Mouse (Mus musculus) MEL (cell line): ENCODE measurements around the gene Dbn1. TPM values are rescaled to one million over a fixed set of nuclear protein-coding genes. Genes with fewer than 3 reads are reported as not detected.

ENCODE experiments used
- DNase-seq: peaks from one replicate; pipeline ENCODE4 v3.0.0; 2011; ENCODE audit warnings: low read depth, low spot score
- H3K27ac ChIP-seq: 2 replicates; pipeline ENCODE4 v1.5.1; 2012; ENCODE audit warnings: low read depth, mild to moderate bottlenecking, control low read depth, low read length, moderate library complexity; ENCODE audit not compliant: control insufficient read depth
- H3K27me3 ChIP-seq, 2 experiments: fragments of 150-350 bp in 1 of 2; sonication (generic) in 1 of 2; 2 replicates each; pipeline ENCODE4 v1.6.1; 2012; ENCODE audit warnings: low read length in 2 of 2, mild to moderate bottlenecking in 2 of 2, improper control_type of control experiment in 1 of 2, moderate library complexity in 1 of 2; ENCODE audit not compliant: insufficient read depth in 2 of 2, control insufficient read depth in 1 of 2
- H3K36me3 ChIP-seq, 2 experiments: 2 replicates each; pipeline ENCODE4 v1.6.1; 2012 to 2014; ENCODE audit warnings: low read length in 2 of 2, improper control_type of control experiment in 1 of 2, inconsistent platforms in 1 of 2, mild to moderate bottlenecking in 1 of 2; ENCODE audit not compliant: insufficient read depth in 2 of 2, control insufficient read depth in 1 of 2
- H3K4me1 ChIP-seq, 2 experiments: fragments of 150-350 bp in 1 of 2; sonication (generic) in 1 of 2; 2 replicates each; pipeline ENCODE4 v1.6.1; 2012; ENCODE audit warnings: low read length in 2 of 2, improper control_type of control experiment in 1 of 2, mild to moderate bottlenecking in 1 of 2; ENCODE audit not compliant: insufficient read depth in 2 of 2, control insufficient read depth in 1 of 2
- H3K4me3 ChIP-seq, 2 experiments: fragments of 150-350 bp in 1 of 2; sonication (generic) in 1 of 2; 2 replicates each; pipeline ENCODE4 v1.5.1; 2012; ENCODE audit warnings: low read depth in 2 of 2, low read length in 2 of 2, mild to moderate bottlenecking in 2 of 2, moderate library complexity in 2 of 2, control low read depth in 1 of 2, improper control_type of control experiment in 1 of 2; ENCODE audit not compliant: control insufficient read depth in 1 of 2, insufficient read depth in 1 of 2
- H3K79me2 ChIP-seq: 2 replicates; pipeline ENCODE4 v1.6.1; 2012; ENCODE audit warnings: mild to moderate bottlenecking, low read length, moderate library complexity; ENCODE audit not compliant: control insufficient read depth, poor library complexity, insufficient read depth
- H3K9ac ChIP-seq: 2 replicates; pipeline ENCODE4 v1.6.1; 2012; ENCODE audit warnings: low read depth, mild to moderate bottlenecking, control low read depth, low read length, moderate library complexity; ENCODE audit not compliant: control insufficient read depth, poor library complexity, severe bottlenecking
- H3K9me3 ChIP-seq: fragments of 150-350 bp; sonication (generic); replicated peaks from 2 replicates; pipeline ENCODE4 v1.6.1; 2012; ENCODE audit warnings: mild to moderate bottlenecking, low read length, improper control_type of control experiment, moderate library complexity; ENCODE audit not compliant: insufficient read depth
- BHLHE40 ChIP-seq: IDR thresholded peaks from 2 replicates; pipeline ENCODE4 v1.6.1; 2012; ENCODE audit warnings: low read depth, mild to moderate bottlenecking, inconsistent platforms, low read length, improper control_type of control experiment, borderline replicate concordance
- CHD1 ChIP-seq: IDR thresholded peaks from 2 replicates; pipeline ENCODE4 v1.6.1; 2012; ENCODE audit warnings: low read depth, mild to moderate bottlenecking, inconsistent platforms, low read length, improper control_type of control experiment
- CTCF ChIP-seq, 3 experiments: IDR thresholded peaks in 2 of 3; conservative IDR thresholded peaks in 1 of 3; 2 replicates each; pipeline ENCODE4 v1.5.1; 2011 to 2012; ENCODE audit warnings: low read length in 3 of 3, low read depth in 2 of 3, mild to moderate bottlenecking in 2 of 3, improper control_type of control experiment in 1 of 3, inconsistent platforms in 1 of 3, mixed read lengths in 1 of 3, moderate library complexity in 1 of 3; ENCODE audit not compliant: control insufficient read depth in 1 of 3, insufficient read depth in 1 of 3, poor library complexity in 1 of 3, severe bottlenecking in 1 of 3
- ELF1 ChIP-seq: IDR thresholded peaks from 2 replicates; pipeline ENCODE4 v1.6.1; 2014; ENCODE audit warnings: low read depth, mild to moderate bottlenecking, inconsistent platforms, low read length, improper control_type of control experiment, moderate library complexity
- EP300 ChIP-seq, 2 experiments: IDR thresholded peaks; 2 replicates each; pipeline ENCODE4 v1.6.1; 2011; ENCODE audit warnings: improper control_type of control experiment in 2 of 2, low read length in 2 of 2, low read depth in 1 of 2, mild to moderate bottlenecking in 1 of 2
- ETS1 ChIP-seq: IDR thresholded peaks from 2 replicates; pipeline ENCODE4 v1.6.1; 2012; ENCODE audit warnings: low read depth, mild to moderate bottlenecking, inconsistent platforms, low read length, improper control_type of control experiment, moderate library complexity
- GATA1 ChIP-seq: IDR thresholded peaks from 2 replicates; pipeline ENCODE4 v1.6.1; 2011; ENCODE audit warnings: low read depth, low read length, improper control_type of control experiment
- KAT2A ChIP-seq: conservative IDR thresholded peaks from 2 replicates; pipeline ENCODE4 v1.6.1; 2012; ENCODE audit warnings: low read depth, low read length, improper control_type of control experiment, inconsistent platforms
- MAZ ChIP-seq: IDR thresholded peaks from 2 replicates; pipeline ENCODE4 v1.6.1; 2012; ENCODE audit warnings: low read depth, mild to moderate bottlenecking, inconsistent platforms, low read length, improper control_type of control experiment
- MEF2A ChIP-seq: IDR thresholded peaks from 2 replicates; pipeline ENCODE4 v1.6.1; 2014; ENCODE audit warnings: low read depth, mild to moderate bottlenecking, inconsistent platforms, low read length, improper control_type of control experiment; ENCODE audit not compliant: poor library complexity, insufficient replicate concordance, severe bottlenecking; ENCODE audit errors: extremely low read depth
- NELFE ChIP-seq: IDR thresholded peaks from 2 replicates; pipeline ENCODE4 v1.6.1; 2011; ENCODE audit warnings: low read depth, low read length, improper control_type of control experiment
- RCOR1 ChIP-seq: IDR thresholded peaks from 2 replicates; pipeline ENCODE4 v1.6.1; 2012; ENCODE audit warnings: low read depth, mild to moderate bottlenecking, inconsistent platforms, low read length, improper control_type of control experiment
- SIN3A ChIP-seq: IDR thresholded peaks from 2 replicates; pipeline ENCODE4 v1.6.1; 2012; ENCODE audit warnings: low read length, improper control_type of control experiment, inconsistent platforms
- SMC3 ChIP-seq: IDR thresholded peaks from 2 replicates; pipeline ENCODE4 v1.6.1; 2011; ENCODE audit warnings: low read depth, low read length, improper control_type of control experiment
- TBP ChIP-seq: IDR thresholded peaks from 2 replicates; pipeline ENCODE4 v1.8.0; 2011; ENCODE audit warnings: low read depth, low read length, improper control_type of control experiment
- USF1 ChIP-seq: IDR thresholded peaks from 2 replicates; pipeline ENCODE4 v1.6.1; 2014; ENCODE audit warnings: low read depth, mild to moderate bottlenecking, inconsistent platforms, low read length, improper control_type of control experiment, moderate library complexity
- ZC3H11A ChIP-seq: IDR thresholded peaks from 2 replicates; pipeline ENCODE4 v1.6.1; 2012; ENCODE audit warnings: low read depth, mild to moderate bottlenecking, inconsistent platforms, low read length, improper control_type of control experiment
- ZMIZ1 ChIP-seq: IDR thresholded peaks from 2 replicates; pipeline ENCODE4 v1.6.1; 2012; ENCODE audit warnings: low read depth, mild to moderate bottlenecking, inconsistent platforms, low read length, improper control_type of control experiment, moderate library complexity
- polyA plus RNA-seq, 2 experiments: library from polyadenylated mRNA; stranded (reverse) in 1 of 2; unstranded in 1 of 2; fragments of >175 nt in 1 of 2; fragments of >200 nt in 1 of 2; gene quantifications; 2 replicates each; pipeline versions ENCODE4 v1.2.1 to v1.2.4; 2012; ENCODE audit warnings: low replicate concordance in 2 of 2, low read depth in 1 of 2; ENCODE audit not compliant: insufficient read length in 2 of 2, insufficient read depth in 1 of 2, missing spikeins in 1 of 2
- total RNA-seq: library from RNA; depleted of rRNA; stranded (reverse); fragments of 300-350 nt; gene quantifications from 2 replicates; pipeline ENCODE4 v1.2.3, GENCODE M21; 2012

Dbn1 gene
- total and polyA plus RNA-seq, 3 experiments = 0.04 to 0.53 TPM; not detected in 1

DNA sequence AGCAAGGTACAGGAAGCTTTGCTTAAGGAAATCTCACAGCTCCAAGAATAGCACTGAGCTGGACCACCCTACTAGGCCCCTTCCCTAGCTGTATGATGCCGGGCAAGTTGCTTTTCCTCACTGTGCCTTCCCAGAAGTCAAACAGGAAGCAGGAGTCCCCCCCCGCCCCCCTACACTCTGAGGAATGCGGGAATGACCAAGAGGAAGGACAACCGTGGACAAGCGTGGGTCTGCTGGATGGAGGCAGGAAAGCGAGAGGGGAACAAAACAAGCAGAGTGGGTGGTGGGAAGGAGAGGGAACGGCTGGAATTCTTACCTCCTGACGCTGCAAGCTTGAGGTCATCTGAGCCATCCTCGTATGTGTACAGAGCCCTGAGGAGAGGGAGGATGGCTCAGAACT is 4.8 kb downstream of the Dbn1 start:
- H3K4me1 ChIP-seq = peaks cover 5 to 17% of the 10 kb centered on the region in 2 experiments; a peak in 3 of 4 replicates
- no peak overlapping the region for H3K27ac ChIP-seq
- H3K36me3 ChIP-seq = peaks cover 0 to 9% of the 10 kb centered on the region in 2 experiments; a peak in 2 of 4 replicates
- H3K27me3 ChIP-seq = peaks cover 0 to 5% of the 10 kb centered on the region in 2 experiments; a peak in 3 of 4 replicates
- no peak for DNase-seq
- no peaks in the 10 kb centered on the region for H3K9me3 ChIP-seq
- no peak overlapping the region for H3K9ac ChIP-seq
- H3K4me3 ChIP-seq = no peak overlapping the region
- no peaks in the 10 kb centered on the region for H3K79me2 ChIP-seq
- TF ChIP-seq ETS1 = no peak
- no peak for TF ChIP-seq CHD1
- no peak for TF ChIP-seq SIN3A
- no peak for TF ChIP-seq GATA1
- TF ChIP-seq MEF2A = no peak
- no peak for TF ChIP-seq ELF1
- TF ChIP-seq TBP = no peak
- no peak for TF ChIP-seq KAT2A
- TF ChIP-seq CTCF (IDR thresholded peaks at IDR 0.05 in 2 of 3, conservative IDR thresholded peaks at IDR 0.05 in 1 of 3; ENCODE audit: control insufficient read depth in 1 of 3, insufficient read depth in 1 of 3, low read depth in 2 of 3, low read length in 3 of 3, poor library complexity in 1 of 3, severe bottlenecking in 1 of 3) = no peak
- no peak for TF ChIP-seq ZMIZ1
- TF ChIP-seq USF1 = no peak
- no peak for TF ChIP-seq EP300 (IDR thresholded peaks at IDR 0.05; ENCODE audit: low read depth in 1 of 2, low read length in 2 of 2)
- no peak for TF ChIP-seq ZC3H11A
- no peak for TF ChIP-seq BHLHE40
- no peak for TF ChIP-seq SMC3
- no peak for TF ChIP-seq RCOR1

DNA sequence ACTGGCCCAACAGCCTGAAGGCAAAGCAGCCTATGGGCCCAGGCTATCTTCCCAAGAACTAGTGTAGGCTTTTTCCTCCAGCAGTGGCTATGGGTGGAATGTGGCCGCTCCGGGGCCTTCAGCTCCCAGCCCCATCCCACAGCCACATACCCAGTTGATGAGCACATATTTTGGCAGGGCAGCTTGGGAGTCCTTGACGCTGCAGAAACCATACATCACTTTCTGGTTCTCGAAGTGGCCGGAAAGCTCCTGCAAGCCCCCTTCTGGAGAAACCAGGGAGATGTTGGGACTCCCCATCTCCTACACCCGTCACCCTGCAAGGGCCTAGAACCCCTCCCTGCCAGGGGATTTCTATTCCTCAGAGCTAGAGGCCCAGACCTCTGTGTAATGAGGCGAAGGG is 5.4 kb downstream of the Dbn1 start:
- H3K27me3 ChIP-seq = peaks cover 0 to 5% of the 10 kb centered on the region in 2 experiments; a peak in 3 of 4 replicates
- no peak overlapping the region for H3K4me3 ChIP-seq
- TF ChIP-seq MEF2A (no peak), MAZ (no peak), TBP (no peak), NELFE (no peak)
- no peak for DNase-seq
- no peak overlapping the region for H3K27ac ChIP-seq
- H3K79me2 ChIP-seq = no peaks in the 10 kb centered on the region
- H3K36me3 ChIP-seq = peaks cover 0 to 9% of the 10 kb centered on the region in 2 experiments; a peak in 2 of 4 replicates
- H3K9ac ChIP-seq = no peak overlapping the region
- H3K4me1 ChIP-seq = peaks cover 5 to 17% of the 10 kb centered on the region in 2 experiments; a peak in 3 of 4 replicates
- no peaks in the 10 kb centered on the region for H3K9me3 ChIP-seq
